Mouse (Mus musculus) lung, postnatal 0 days (tissue): ENCODE data around the gene Naip6.
"Not testable (repeated sequence)": the region's sequence is repeated elsewhere in the genome, so short reads cannot be mapped to it uniquely, and the experiment has no call there.

Experiments
- CTCF ChIP-seq: IDR thresholded peaks from 2 replicates; pipeline ENCODE4 v1.5.1; 2016; ENCODE audit warnings: antibody characterized with exemption, mild to moderate bottlenecking
- EP300 ChIP-seq: IDR thresholded peaks from 2 replicates; pipeline ENCODE4 v1.6.1; 2016; ENCODE audit warnings: antibody characterized with exemption, mild to moderate bottlenecking, control low read depth

DNA sequence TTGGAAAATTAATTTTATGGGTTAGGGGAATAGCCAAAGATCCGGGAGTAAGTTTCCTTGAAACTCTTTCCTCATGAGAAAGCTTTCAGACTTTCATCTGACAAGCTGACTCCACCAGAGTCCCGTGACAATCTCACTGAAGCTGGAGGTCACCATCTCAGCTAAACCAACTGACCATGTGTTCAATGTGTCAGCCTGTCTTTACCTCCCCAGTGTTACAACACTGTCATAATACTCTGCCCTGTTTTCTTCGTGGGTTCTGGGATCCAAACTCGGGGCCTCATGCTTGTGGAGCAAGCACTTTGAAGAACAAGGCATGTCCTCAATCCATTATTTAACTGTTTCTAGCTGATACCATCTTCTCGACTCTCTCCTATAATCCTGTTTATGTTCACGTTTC, 61.5 kb downstream of the Naip6 start:
- not testable (repeated sequence) for TF ChIP-seq CTCF, EP300
